ENCODE assay signal across 8 mouse cellular contexts in the genomic region with DNA sequence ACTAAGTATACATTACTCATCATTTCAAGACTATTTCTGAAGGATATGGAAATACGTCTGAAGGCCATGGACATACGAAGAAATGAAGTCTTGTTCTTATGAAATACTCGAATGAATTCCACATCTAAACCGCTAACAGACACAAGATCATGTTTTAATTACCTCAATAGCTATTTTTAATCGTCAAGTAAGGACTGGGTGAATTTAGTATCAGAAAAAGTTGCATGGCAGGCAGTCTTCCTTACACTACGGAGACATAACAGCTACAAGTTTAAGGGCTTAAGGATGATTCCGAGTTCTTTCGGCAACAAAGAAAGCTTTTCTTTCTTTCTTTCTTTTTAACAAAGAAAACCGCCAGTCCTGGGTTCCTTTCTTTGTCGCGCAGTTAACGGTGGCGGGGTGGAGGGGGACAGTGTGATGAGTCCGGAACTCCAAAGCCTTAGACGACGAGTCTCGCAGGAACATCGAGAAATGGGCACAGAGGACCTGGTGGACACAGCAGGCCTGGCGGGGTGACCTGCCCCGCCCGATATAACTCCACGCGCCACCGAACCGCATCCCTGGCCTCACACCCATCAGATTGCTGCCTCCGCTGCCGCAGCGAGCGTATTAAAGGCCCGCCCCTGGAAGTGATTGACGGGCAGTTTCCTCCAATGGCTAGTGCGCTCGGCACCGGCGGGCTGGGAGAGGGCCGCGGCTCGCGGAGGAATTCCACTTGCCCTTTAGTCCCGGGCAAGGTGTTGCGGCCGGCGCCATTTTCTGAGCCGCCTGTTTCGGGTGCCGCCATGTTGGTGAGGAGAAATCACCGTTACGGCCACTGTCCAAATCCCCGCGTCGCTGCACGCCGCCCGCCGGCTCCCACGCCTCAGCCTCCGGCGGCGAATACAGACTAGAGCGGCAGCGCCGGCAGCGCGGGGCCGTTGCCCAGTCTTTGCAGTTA. TPM values are rescaled to one million over a fixed set of nuclear protein-coding genes. Genes with fewer than 3 reads are reported as not detected.
A peak's percentile ranks its signal among the peaks of the same experiment; 100 is the strongest.
DNase-seq lines count a peak whose midpoint lies in the region; ATAC-seq and TF ChIP-seq lines count a peak whose summit lies in the region.

Gene Zc3h6, plus strand, starts transcription at position 762 of the 940 bp plus-strand sequence.

- ATAC-seq in forebrain, embryonic 11.5 days (replicated peaks; ENCODE audit: low FRiP score): peak; percentile 97
- peak; percentile 97 for ATAC-seq in heart, postnatal 0 days (ENCODE audit: insufficient read depth, low read depth)
- peak; percentile 96 for ATAC-seq in liver, embryonic 16.5 days (ENCODE audit: low read depth)
- ATAC-seq in neural tube, embryonic 13.5 days (ENCODE audit: low read depth): peak; percentile 97

- dilution Hi-C loops in CH12.LX (cut with MboI; ENCODE audit: extremely low pct_ligation_motif_present, extremely low pct_unique_long_range_greater_than_20kb, low sequenced_read_pairs): no loop called here

- in situ Hi-C loops in CH12.LX (cut with MboI; ENCODE audit: low pct_ligation_motif_present, low pct_unique_long_range_greater_than_20kb, low sequenced_read_pairs): no loop called here

- H3K27ac ChIP-seq in CH12.LX (ENCODE audit: insufficient read depth, low read depth): peak within 1 kb of the TSS; percentile 96
- H3K27ac ChIP-seq in forebrain, embryonic 11.5 days (ENCODE audit: low read depth, low read length): peak within 1 kb of the TSS; percentile 100
- H3K27ac ChIP-seq in heart, postnatal 0 days (ENCODE audit: low read depth): peak within 1 kb of the TSS; percentile 100
- H3K27ac ChIP-seq in liver, embryonic 16.5 days (ENCODE audit: low read length): peak within 1 kb of the TSS; percentile 95
- H3K27ac ChIP-seq in neural tube, embryonic 13.5 days (replicated peaks): peak within 1 kb of the TSS; percentile 100
- peak within 1 kb of the TSS; percentile 98 for H3K27ac ChIP-seq in testis, adult 2 months (ENCODE audit: control insufficient read depth, insufficient read depth, low read depth, low read length)

- peak; percentile 96 for DNase-seq in CH12.LX (ENCODE audit: extremely low read depth)
- peak; percentile 97 for DNase-seq in c-Kit-positive CD71-positive TER-119-negative erythroid progenitor cells, embryonic 14.5 days (ENCODE audit: low read depth)
- DNase-seq in forebrain, embryonic 11.5 days (ENCODE audit: low spot score): peak; percentile 99
- DNase-seq in heart, postnatal 0 days (ENCODE audit: low spot score): peak; percentile 96
- peak; percentile 99 for DNase-seq in kidney, postnatal 4 days

- H3K79me2 ChIP-seq in CH12.LX (replicated peaks; ENCODE audit: control insufficient read depth, extremely low read depth, insufficient read depth, poor library complexity, severe bottlenecking): no peaks in the 10 kb centered on the region

- 1% methylated on average over 65 of the region's 65 CpGs for WGBS in forebrain, embryonic 11.5 days
- under 1% methylated on average over 65 of the region's 65 CpGs for WGBS in heart, postnatal 0 days
- WGBS in liver, embryonic 16.5 days (ENCODE audit: insufficient replicate concordance): under 1% methylated on average over 65 of the region's 65 CpGs
- WGBS in neural tube, embryonic 13.5 days: 1% methylated on average over 65 of the region's 65 CpGs

- TF ChIP-seq CTCF in CH12.LX (conservative IDR thresholded peaks at IDR 0.05 in 1 of 2, IDR thresholded peaks at IDR 0.05 in 1 of 2; ENCODE audit: low read depth in 2 of 2, low read length in 2 of 2): no peak
- no peak for TF ChIP-seq CTCF in heart, postnatal 0 days (IDR thresholded peaks at IDR 0.05; ENCODE audit: low read depth)
- TF ChIP-seq CTCF in testis, adult 2 months (IDR thresholded peaks at IDR 0.05; ENCODE audit: control insufficient read depth, insufficient read depth, insufficient replicate concordance, low read depth, low read length): peak; percentile 13; the same call in 1 of the 2 replicates

- no peaks in the 10 kb centered on the region for H3K9me3 ChIP-seq in CH12.LX (replicated peaks; ENCODE audit: low read length)
- no peaks in the 10 kb centered on the region for H3K9me3 ChIP-seq in forebrain, embryonic 11.5 days (ENCODE audit: control insufficient read depth, low read length)
- H3K9me3 ChIP-seq in heart, postnatal 0 days (replicated peaks; ENCODE audit: control insufficient read depth, low read length): no peaks in the 10 kb centered on the region
- no peaks in the 10 kb centered on the region for H3K9me3 ChIP-seq in liver, embryonic 16.5 days (replicated peaks; ENCODE audit: control insufficient read depth, low read length)
- H3K9me3 ChIP-seq in neural tube, embryonic 13.5 days: no peaks in the 10 kb centered on the region

- TF ChIP-seq POLR2A in CH12.LX (IDR thresholded peaks at IDR 0.05; ENCODE audit: low read depth, low read length): peak; percentile 88
- peak; percentile 98 for TF ChIP-seq POLR2A in testis, adult 2 months (IDR thresholded peaks at IDR 0.05; ENCODE audit: control insufficient read depth, low read depth, low read length)

- peaks cover 3 to 16% of the 10 kb centered on the region in 2 experiments; a peak in 2 of 4 replicates for H3K4me1 ChIP-seq in CH12.LX (ENCODE audit: control insufficient read depth in 1 of 2, insufficient read depth in 2 of 2)
- H3K4me1 ChIP-seq in forebrain, embryonic 11.5 days (replicated peaks; ENCODE audit: control insufficient read depth, insufficient read depth, low read length): no peaks in the 10 kb centered on the region; the same call in 1 of the 2 replicates
- peaks cover 3% of the 10 kb centered on the region; the same call in 1 of the 2 replicates for H3K4me1 ChIP-seq in heart, postnatal 0 days (ENCODE audit: control insufficient read depth, insufficient read depth)
- H3K4me1 ChIP-seq in liver, embryonic 16.5 days (ENCODE audit: control insufficient read depth, low read depth, low read length): peaks cover 10% of the 10 kb centered on the region
- H3K4me1 ChIP-seq in neural tube, embryonic 13.5 days (replicated peaks): peaks cover 22% of the 10 kb centered on the region
- peaks cover 2% of the 10 kb centered on the region for H3K4me1 ChIP-seq in testis, adult 2 months (ENCODE audit: control insufficient read depth, insufficient read depth, low read length)

- no peaks in the 10 kb centered on the region for H3K36me3 ChIP-seq in CH12.LX (replicated peaks in 1 of 2; ENCODE audit: control insufficient read depth in 1 of 2, insufficient read depth in 1 of 2, low read length in 1 of 2)
- H3K36me3 ChIP-seq in forebrain, embryonic 11.5 days (ENCODE audit: control insufficient read depth, insufficient read depth, low read length): no peaks in the 10 kb centered on the region
- H3K36me3 ChIP-seq in heart, postnatal 0 days (replicated peaks; ENCODE audit: control insufficient read depth, insufficient read depth, low read length): no peaks in the 10 kb centered on the region
- H3K36me3 ChIP-seq in liver, embryonic 16.5 days (ENCODE audit: control insufficient read depth, insufficient read depth): no peaks in the 10 kb centered on the region
- H3K36me3 ChIP-seq in neural tube, embryonic 13.5 days: no peaks in the 10 kb centered on the region
- H3K36me3 ChIP-seq in testis, adult 2 months (ENCODE audit: control insufficient read depth, insufficient read depth, low read length): no peaks in the 10 kb centered on the region; the same call in 1 of the 2 replicates

- no peaks in the 10 kb centered on the region for H3K27me3 ChIP-seq in CH12.LX (replicated peaks)
- H3K27me3 ChIP-seq in forebrain, embryonic 11.5 days (ENCODE audit: control insufficient read depth, insufficient read depth, low read length): no peaks in the 10 kb centered on the region
- H3K27me3 ChIP-seq in heart, postnatal 0 days (ENCODE audit: control insufficient read depth, insufficient read depth, low read length): no peaks in the 10 kb centered on the region
- no peaks in the 10 kb centered on the region for H3K27me3 ChIP-seq in liver, embryonic 16.5 days (ENCODE audit: control insufficient read depth, insufficient read depth, low read depth, low read length)
- no peaks in the 10 kb centered on the region for H3K27me3 ChIP-seq in neural tube, embryonic 13.5 days
- no peaks in the 10 kb centered on the region for H3K27me3 ChIP-seq in testis, adult 2 months (ENCODE audit: control insufficient read depth, insufficient read depth, low read length)

- H3K9ac ChIP-seq in CH12.LX (ENCODE audit: insufficient read depth, low read depth): peak within 1 kb of the TSS; percentile 99
- H3K9ac ChIP-seq in forebrain, embryonic 11.5 days (ENCODE audit: low read length): peak within 1 kb of the TSS; percentile 100
- H3K9ac ChIP-seq in heart, postnatal 0 days (replicated peaks; ENCODE audit: low read depth, low read length): peak within 1 kb of the TSS; percentile 96
- H3K9ac ChIP-seq in liver, embryonic 16.5 days (ENCODE audit: low read depth, low read length): peak within 1 kb of the TSS; percentile 91
- peak within 1 kb of the TSS; percentile 100 for H3K9ac ChIP-seq in neural tube, embryonic 13.5 days

- no peak for TF ChIP-seq EP300 in CH12.LX (IDR thresholded peaks at IDR 0.05; ENCODE audit: low read length)
- TF ChIP-seq EP300 in heart, postnatal 0 days (IDR thresholded peaks at IDR 0.05; ENCODE audit: low read depth): peak; percentile 75

- peak within 1 kb of the TSS; percentile 25 for H3K4me2 ChIP-seq in CH12.LX (ENCODE audit: insufficient read depth, low read depth, poor library complexity, severe bottlenecking)
- peak within 1 kb of the TSS; percentile 61 for H3K4me2 ChIP-seq in forebrain, embryonic 11.5 days (ENCODE audit: low read depth, low read length, severe bottlenecking)
- peak within 1 kb of the TSS; percentile 61 for H3K4me2 ChIP-seq in heart, postnatal 0 days (ENCODE audit: low read depth, low read length)
- H3K4me2 ChIP-seq in liver, embryonic 16.5 days (ENCODE audit: low read depth, low read length): peak within 1 kb of the TSS; percentile 83
- peak within 1 kb of the TSS; percentile 60 for H3K4me2 ChIP-seq in neural tube, embryonic 13.5 days

- peak within 1 kb of the TSS; percentile 83 to 93 (median 89) for H3K4me3 ChIP-seq in CH12.LX (replicated peaks in 1 of 3; ENCODE audit: low read depth in 2 of 3, low read length in 2 of 3, poor library complexity in 1 of 3)
- peak within 1 kb of the TSS; percentile 85 for H3K4me3 ChIP-seq in forebrain, embryonic 11.5 days (ENCODE audit: low read depth, low read length)
- H3K4me3 ChIP-seq in heart, postnatal 0 days (ENCODE audit: low read depth, low read length): peak within 1 kb of the TSS; percentile 82
- peak within 1 kb of the TSS; percentile 76 for H3K4me3 ChIP-seq in liver, embryonic 16.5 days (ENCODE audit: low read depth, low read length)
- H3K4me3 ChIP-seq in neural tube, embryonic 13.5 days: peak within 1 kb of the TSS; percentile 93
- H3K4me3 ChIP-seq in testis, adult 2 months (ENCODE audit: control insufficient read depth, low read depth, low read length): peak within 1 kb of the TSS; percentile 96

- TF ChIP-seq RAD21 in CH12.LX (IDR thresholded peaks at IDR 0.05; ENCODE audit: low read depth, low read length): no peak

RNA-seq across cellular contexts. Expression of gene Zc3h6, which starts in this region (rescaled TPM):
- total RNA-seq in CH12.LX (2012; rRNA removed): 0.55 and 0.64 TPM in 2 replicates
- total RNA-seq in CH12.LX (2014; rRNA removed): 0.65 and 0.72 TPM in 2 replicates
- 0.57 and 0.59 TPM in 2 replicates for polyA plus RNA-seq in CH12.LX (2012; ENCODE audit: insufficient read length, low read depth)
- 2.8 and 2.9 TPM in 2 replicates for polyA plus RNA-seq in forebrain, embryonic 11.5 days (2014; fragmentation: Nextera tagmentation; extraction: Ambion mirVana)
- total RNA-seq in heart, postnatal 0 days (2014; rRNA removed; ENCODE audit: low replicate concordance): 1.7 and 1.8 TPM in 2 replicates
- 3.0 and 3.2 TPM in 2 replicates for polyA plus RNA-seq in heart, postnatal 0 days (2015; fragmentation: Nextera tagmentation; extraction: Ambion mirVana)
- 0.58 and 0.61 TPM in 2 replicates for polyA plus RNA-seq in liver, embryonic 16.5 days (2015; fragmentation: Nextera tagmentation; extraction: Ambion mirVana)
- 3.7 TPM in 2 replicates for polyA plus RNA-seq in neural tube, embryonic 13.5 days (2015; fragmentation: Nextera tagmentation; extraction: Ambion mirVana)
- 2.5 and 3.1 TPM in 2 replicates for polyA plus RNA-seq in testis, adult 2 months (2012; rRNA removed)

Comparison
In these comparisons a context has a peak if more than half of its experiments do, and no peak if none do; other contexts are left out.
1. Peak in every context shown above with its lines: DNase-seq, ATAC-seq, H3K4me3 ChIP-seq and H3K27ac ChIP-seq.
2. Peak in DNase-seq, H3K4me3 ChIP-seq, H3K27ac ChIP-seq, H3K9ac ChIP-seq and H3K4me2 ChIP-seq in CH12.LX; RNA of the gene not detected or under 1 TPM.
3. Peak in ATAC-seq, H3K4me3 ChIP-seq, H3K27ac ChIP-seq, H3K9ac ChIP-seq and H3K4me2 ChIP-seq in liver, embryonic 16.5 days; RNA of the gene not detected or under 1 TPM.
4. H3K4me2 ChIP-seq: peak in every context shown above with its lines; median percentile 83 in liver, embryonic 16.5 days; 61 in forebrain, embryonic 11.5 days; 61 in heart, postnatal 0 days; 60 in neural tube, embryonic 13.5 days; 25 in CH12.LX.